Mouse (Mus musculus) CD4-positive, CD25-positive, alpha-beta regulatory T cell, adult 4 months (primary cell): ENCODE results near the gene Tsc22d2. TPM values are rescaled to one million over a fixed set of nuclear protein-coding genes. Genes with fewer than 3 reads are reported as not detected.
A peak's percentile ranks its signal among the peaks of the same experiment; 100 is the strongest.

ENCODE experiments used
- ATAC-seq: one replicate; pipeline ENCODE4 v1.8.0; 2017
- polyA plus RNA-seq, 2 experiments: library from polyadenylated mRNA; unstranded; fragments of 100-300 nt; shearing (Covaris generic); gene quantifications; one replicate each; pipeline ENCODE4 v1.2.1; 2017

The Tsc22d2 gene
- 10 to 100 TPM in 1 of 2 experiments, 1 to 10 TPM in 1; 9.9 to 16.9 TPM for polyA plus RNA-seq

- peak; percentile 61 for ATAC-seq
Observed at GRCm38 (mm10) chr3:58414234-58414938, at the start of gene Tsc22d2. Tsc22d2 (plus strand) TSS chr3:58414715.

GRCm38 (mm10) chr3:58366756-58367155, 47.8 kb upstream of the Tsc22d2 start:
- no peak for ATAC-seq

GRCm38 (mm10) chr3:58370811-58371210, 43.7 kb upstream of the Tsc22d2 start:
- ATAC-seq = no peak

GRCm38 (mm10) chr3:58372066-58372904, 42.2 kb upstream of the Tsc22d2 start:
- ATAC-seq = no peak

- no peak for ATAC-seq
Observed at GRCm38 (mm10) chr3:58372905-58373208, 41.7 kb upstream of the Tsc22d2 start.

GRCm38 (mm10) chr3:58374281-58374680, 40.2 kb upstream of the Tsc22d2 start:
- ATAC-seq = no peak

GRCm38 (mm10) chr3:58376713-58377112, 37.8 kb upstream of the Tsc22d2 start:
- ATAC-seq = no peak

GRCm38 (mm10) chr3:58377589-58378134, 36.9 kb upstream of the Tsc22d2 start:
- no peak for ATAC-seq

GRCm38 (mm10) chr3:58382676-58383075, 31.8 kb upstream of the Tsc22d2 start:
- ATAC-seq = no peak

- no peak for ATAC-seq
Observed at GRCm38 (mm10) chr3:58385060-58385459, 29.5 kb upstream of the Tsc22d2 start.

- ATAC-seq = no peak
Observed at GRCm38 (mm10) chr3:58388731-58389130, 25.8 kb upstream of the Tsc22d2 start.

GRCm38 (mm10) chr3:58398541-58398940, 16.0 kb upstream of the Tsc22d2 start:
- no peak for ATAC-seq

GRCm38 (mm10) chr3:58399931-58400330, 14.6 kb upstream of the Tsc22d2 start:
- no peak for ATAC-seq

- no peak for ATAC-seq
Observed at GRCm38 (mm10) chr3:58411669-58412068, 2.8 kb upstream of the Tsc22d2 start.

- ATAC-seq = no peak
Observed at GRCm38 (mm10) chr3:58413671-58414070, 844 bp upstream of the Tsc22d2 start.

GRCm38 (mm10) chr3:58414986-58415883, 720 bp downstream of the Tsc22d2 start:
- peak; percentile 38 for ATAC-seq

GRCm38 (mm10) chr3:58415884-58416725, 1.6 kb downstream of the Tsc22d2 start:
- peak; percentile 37 for ATAC-seq

GRCm38 (mm10) chr3:58416726-58417437, 2.4 kb downstream of the Tsc22d2 start:
- ATAC-seq = peak; percentile 22

GRCm38 (mm10) chr3:58418724-58419705, 4.5 kb downstream of the Tsc22d2 start:
- ATAC-seq = no peak

GRCm38 (mm10) chr3:58428861-58429260, 14.3 kb downstream of the Tsc22d2 start:
- ATAC-seq = no peak
